Mouse (Mus musculus): Measurements from ENCODE around the gene Mapk8.

DNA sequence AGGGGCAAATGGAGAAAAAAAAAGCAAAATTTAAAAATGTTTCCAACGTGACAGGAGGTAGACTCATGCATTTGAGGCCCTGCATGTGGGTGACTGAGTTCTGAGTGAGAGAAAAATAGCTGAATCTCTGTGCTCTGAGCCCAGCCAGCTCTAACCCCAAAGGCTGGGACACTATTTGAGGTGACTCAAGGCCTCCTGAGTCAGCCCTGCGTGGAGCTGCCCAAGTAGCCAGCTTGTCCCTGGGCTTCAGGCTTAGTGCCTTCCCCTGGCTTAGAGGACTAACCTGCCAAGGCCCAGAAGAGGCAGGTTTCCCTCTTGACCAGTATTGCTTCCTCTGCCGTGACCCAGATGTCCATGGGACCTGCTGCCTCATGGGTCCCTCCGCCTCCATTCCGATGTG is 91.7 kb downstream of the Mapk8 start:
- no peak for TF ChIP-seq MAX (IDR thresholded peaks at IDR 0.05; ENCODE audit: low read depth)
- no peak for TF ChIP-seq POLR2A (IDR thresholded peaks at IDR 0.05; ENCODE audit: insufficient read length, low read depth)
- no peak for TF ChIP-seq E2F4 (IDR thresholded peaks at IDR 0.05; ENCODE audit: insufficient read depth)
- no peak for TF ChIP-seq MYOD1 (IDR thresholded peaks at IDR 0.05; ENCODE audit: control insufficient read depth in 1 of 3, insufficient read length in 2 of 3, low read depth in 2 of 3)
- no peak for TF ChIP-seq TCF12 (IDR thresholded peaks at IDR 0.05; ENCODE audit: insufficient read depth, poor library complexity, severe bottlenecking)
- TF ChIP-seq POLR2AphosphoS2 (IDR thresholded peaks at IDR 0.05; ENCODE audit: insufficient read length, low read depth), result no peak
- TF ChIP-seq TCF3 (IDR thresholded peaks at IDR 0.05; ENCODE audit: insufficient read length, low read depth), result no peak
